Mouse (Mus musculus) small intestine, adult 2 months (tissue): ENCODE results near the gene Igflr1.
A peak's percentile ranks its signal among the peaks of the same experiment; 100 is the strongest.

Experiments
- CTCF ChIP-seq: fragments of 200-500 bp; IDR thresholded peaks from 2 replicates; pipeline ENCODE4 v1.5.1; 2012; ENCODE audit warnings: low read depth, mild to moderate bottlenecking, control low read depth, inconsistent platforms, low read length, moderate library complexity, mixed read lengths; ENCODE audit not compliant: insufficient replicate concordance, insufficient read length; ENCODE audit errors: extremely low read depth
- POLR2A ChIP-seq: fragments of 200-500 bp; IDR thresholded peaks from 2 replicates; pipeline ENCODE4 v1.6.1; 2012; ENCODE audit warnings: low read depth, mild to moderate bottlenecking, control low read depth, inconsistent platforms, low read length, moderate library complexity

DNA sequence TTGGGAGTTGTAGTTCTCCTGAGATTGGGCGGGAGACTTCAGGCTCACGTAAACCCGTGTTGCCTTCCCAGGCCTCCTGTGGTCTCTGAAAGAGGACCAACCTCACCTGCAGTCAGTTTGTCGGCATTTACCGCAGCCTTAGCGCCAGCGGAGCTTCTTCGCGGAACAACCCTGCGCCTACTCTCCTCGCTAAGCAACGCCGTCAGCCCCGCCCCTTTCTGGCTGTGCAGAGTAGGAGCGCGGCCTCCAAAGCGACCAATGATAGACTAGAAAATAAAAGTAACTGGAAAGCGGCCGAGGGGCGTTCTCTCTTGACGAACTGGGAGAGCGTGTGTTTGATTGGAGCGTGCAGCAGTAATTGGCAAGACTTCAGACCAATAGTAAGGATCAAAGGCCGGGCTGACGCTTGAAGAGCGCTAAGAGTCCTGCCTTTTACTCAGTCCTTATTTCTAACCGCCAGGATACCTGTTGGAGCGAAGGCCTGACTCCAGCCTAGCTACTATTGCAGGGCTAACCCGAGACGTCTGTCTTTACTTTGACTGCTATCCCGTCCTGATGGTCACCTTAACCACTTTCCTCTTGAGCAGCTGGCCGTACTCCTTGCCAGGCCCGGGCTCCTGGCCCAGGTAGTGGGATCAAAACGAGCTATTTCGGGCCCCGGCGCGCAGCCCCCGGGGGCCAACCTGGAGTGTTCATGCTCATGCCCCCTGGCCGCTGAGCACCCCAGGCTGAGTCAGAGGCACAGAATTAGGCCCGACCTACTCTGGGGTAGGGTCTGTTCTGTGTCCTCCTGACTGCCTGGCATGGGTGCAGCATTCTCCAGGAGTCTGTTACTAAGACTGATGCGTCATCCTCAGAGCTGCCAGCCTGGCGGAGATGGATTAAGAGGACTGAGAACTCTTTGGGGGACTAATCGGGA is 12.9 kb upstream of the Igflr1 start, which contains the start of the genes Hspb6 and Proser3:
- TF ChIP-seq POLR2A (peak; percentile 69; the same call in 1 of the 2 replicates), CTCF (no peak; the same call in 1 of the 2 replicates)
